Mouse (Mus musculus): Measurements from ENCODE around the gene Ccdc51. TPM values are rescaled to one million over a fixed set of nuclear protein-coding genes. Genes with fewer than 3 reads are reported as not detected.

The Ccdc51 gene
- 14.0 and 15.4 TPM in 2 replicates for polyA plus RNA-seq (2014; fragmentation: Nextera tagmentation; extraction: Ambion mirVana)

DNA sequence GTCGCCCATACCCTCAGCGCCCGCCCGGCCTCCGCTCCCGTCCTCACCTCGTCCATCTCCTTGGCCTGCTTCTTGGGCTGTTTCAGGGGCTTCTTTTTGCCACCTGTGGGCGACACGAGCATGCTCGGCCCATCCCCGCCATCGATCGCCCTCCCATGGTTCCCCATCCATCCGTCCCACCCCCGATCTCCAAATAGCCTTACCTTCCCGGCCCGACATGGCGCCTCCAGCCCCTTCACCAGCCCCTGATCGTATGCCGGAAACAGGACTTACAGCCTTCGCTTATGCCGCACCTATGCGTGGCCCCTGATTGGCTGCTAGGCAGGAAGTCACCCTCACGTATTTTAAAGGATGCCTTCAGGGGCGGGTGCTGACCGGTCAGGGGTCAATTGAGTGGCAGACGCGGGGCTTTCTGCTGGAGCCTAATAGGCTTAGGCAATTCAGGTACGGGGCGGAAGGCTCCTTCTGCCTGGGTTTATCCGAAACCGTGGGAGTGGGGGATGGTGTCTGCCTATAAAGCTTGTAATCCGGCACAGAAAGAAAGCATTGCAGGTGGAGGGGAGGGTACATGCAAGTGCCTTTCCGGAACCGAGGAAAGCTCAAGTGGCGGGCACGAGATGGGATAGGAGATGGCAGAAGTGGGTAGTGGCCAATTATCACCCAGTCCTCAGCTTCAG is at the start of gene Ccdc51, which contains the start of gene Tma7:
Ccdc51 (plus strand) TSS at position 370 of the 677 bp plus-strand sequence.
Tma7 (minus strand) TSS at position 464 of the 677 bp plus-strand sequence.
- under 1% methylated on average over 37 of the region's 37 CpGs for WGBS
- H3K27ac ChIP-seq (replicated peaks; ENCODE audit: low read depth, low read length) = peak within 1 kb of the TSS; percentile 66
- H3K4me3 ChIP-seq (replicated peaks; ENCODE audit: low read depth, low read length) = peak within 1 kb of the TSS; percentile 80
- peak; percentile 91 for DNase-seq
- peak; percentile 96 for ATAC-seq (ENCODE audit: low FRiP score, low TSS enrichment)
- no peaks in the 10 kb centered on the region for H3K27me3 ChIP-seq (ENCODE audit: control insufficient read depth, insufficient read depth, low read length)
- peak within 1 kb of the TSS; percentile 86 for H3K9ac ChIP-seq (replicated peaks; ENCODE audit: low read length)
- peak within 1 kb of the TSS; percentile 89 for H3K4me2 ChIP-seq (ENCODE audit: low read length)
- H3K9me3 ChIP-seq (ENCODE audit: control insufficient read depth, low read length) = no peaks in the 10 kb centered on the region
- H3K36me3 ChIP-seq (ENCODE audit: control insufficient read depth, insufficient read depth, low read length) = peaks cover 12% of the 10 kb centered on the region; the same call in 1 of the 2 replicates
- peaks cover 15% of the 10 kb centered on the region for H3K4me1 ChIP-seq (ENCODE audit: control insufficient read depth, insufficient read depth, low read length)

DNA sequence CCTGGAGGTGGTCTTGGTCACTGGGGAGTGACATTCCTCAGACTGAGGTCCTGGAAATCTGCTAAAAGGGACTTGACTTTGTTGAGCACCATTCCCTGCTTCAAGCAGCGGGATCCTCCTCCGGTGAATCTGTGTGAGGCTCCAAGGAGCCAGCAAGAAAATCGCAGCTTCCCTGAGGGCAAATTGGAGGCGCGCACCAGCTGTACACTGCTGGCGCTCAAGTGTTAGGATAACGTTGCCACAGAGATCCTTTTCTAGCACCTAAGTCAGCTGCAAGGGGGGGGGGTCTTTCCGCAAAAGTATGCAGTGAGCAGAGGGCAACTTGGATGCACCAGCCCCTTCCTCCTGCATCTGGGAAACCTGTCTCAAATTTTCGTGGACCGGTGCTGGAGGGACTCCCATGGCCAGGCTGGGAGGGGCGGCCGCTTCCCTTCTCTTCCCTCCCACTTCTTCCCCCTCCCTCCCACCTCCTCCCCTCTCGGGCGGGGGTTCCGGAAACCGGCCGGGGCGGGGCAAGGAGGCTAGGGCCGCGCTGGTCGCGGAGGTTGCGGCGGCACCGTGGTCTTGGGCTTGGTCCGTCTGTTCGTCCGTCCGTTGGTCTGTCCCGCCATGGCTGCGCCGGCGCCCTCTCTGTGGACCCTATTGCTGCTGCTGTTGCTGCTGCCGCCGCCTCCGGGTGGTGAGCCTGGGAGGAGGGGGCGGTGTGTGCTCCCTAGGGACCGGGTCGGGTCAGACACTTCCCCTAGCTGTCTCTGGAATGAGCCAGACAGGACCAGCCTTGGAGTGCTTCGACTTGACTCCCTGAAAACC is 44.0 kb upstream of the Ccdc51 start, which contains the start of gene Shisa5:
Shisa5 (plus strand) TSS at position 480 of the 810 bp plus-strand sequence.
- Histone ChIP-seq H3K36me3 (ENCODE audit: control insufficient read depth, insufficient read depth, low read length) (no peaks in the 10 kb centered on the region), H3K4me1 (ENCODE audit: control insufficient read depth, insufficient read depth, low read length) (no peaks in the 10 kb centered on the region; the same call in 1 of the 2 replicates), H3K27ac (replicated peaks; ENCODE audit: low read depth, low read length) (no peak within 1 kb of the TSS), H3K4me3 (replicated peaks; ENCODE audit: low read depth, low read length) (peak within 1 kb of the TSS; percentile 51), H3K9ac (replicated peaks; ENCODE audit: low read length) (peak within 1 kb of the TSS; percentile 56), H3K27me3 (ENCODE audit: control insufficient read depth, insufficient read depth, low read length) (no peaks in the 10 kb centered on the region), H3K9me3 (ENCODE audit: control insufficient read depth, low read length) (no peaks in the 10 kb centered on the region), H3K4me2 (ENCODE audit: low read length) (peak within 1 kb of the TSS; percentile 87)
- ATAC-seq (ENCODE audit: low FRiP score, low TSS enrichment) (peak; percentile 53; the same call in 1 of the 2 replicates), DNase-seq (peak; percentile 71)
- WGBS = under 1% methylated on average over 40 of the region's 40 CpGs

DNA sequence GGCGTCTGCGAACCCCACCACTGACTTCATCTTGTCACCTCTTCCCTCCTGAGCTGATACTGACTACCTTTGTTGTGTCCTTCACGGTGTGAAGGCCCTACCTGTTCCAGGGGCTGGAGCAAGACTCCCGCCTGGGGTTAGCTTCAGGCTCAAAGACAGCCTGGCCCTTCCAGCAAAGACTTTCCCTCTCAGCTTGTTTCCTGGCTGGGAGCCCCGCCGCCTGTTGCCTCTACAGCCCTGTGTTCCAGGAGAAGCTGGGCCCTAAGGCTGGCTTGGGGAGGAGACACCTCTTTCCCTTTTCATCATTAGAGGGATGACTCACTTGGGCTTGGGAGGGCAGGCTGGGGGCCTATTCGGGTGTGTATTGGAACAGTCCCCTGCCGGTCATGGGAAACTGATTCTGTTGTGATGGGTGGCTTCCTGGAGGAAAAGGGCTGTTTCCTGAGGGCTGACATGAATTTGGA is 43.4 kb upstream of the Ccdc51 start:
- Histone ChIP-seq H3K27me3 (ENCODE audit: control insufficient read depth, insufficient read depth, low read length) (no peaks in the 10 kb centered on the region), H3K4me2 (ENCODE audit: low read length) (peak overlapping the region; percentile 87), H3K9me3 (ENCODE audit: control insufficient read depth, low read length) (no peaks in the 10 kb centered on the region), H3K4me3 (replicated peaks; ENCODE audit: low read depth, low read length) (peak overlapping the region; percentile 51), H3K9ac (replicated peaks; ENCODE audit: low read length) (peak overlapping the region; percentile 56), H3K27ac (replicated peaks; ENCODE audit: low read depth, low read length) (no peak overlapping the region), H3K4me1 (ENCODE audit: control insufficient read depth, insufficient read depth, low read length) (no peaks in the 10 kb centered on the region; the same call in 1 of the 2 replicates), H3K36me3 (ENCODE audit: control insufficient read depth, insufficient read depth, low read length) (no peaks in the 10 kb centered on the region)
- DNase-seq (peak; percentile 9), ATAC-seq (ENCODE audit: low FRiP score, low TSS enrichment) (no peak)
- WGBS = 19% methylated on average over 8 of the region's 8 CpGs

DNA sequence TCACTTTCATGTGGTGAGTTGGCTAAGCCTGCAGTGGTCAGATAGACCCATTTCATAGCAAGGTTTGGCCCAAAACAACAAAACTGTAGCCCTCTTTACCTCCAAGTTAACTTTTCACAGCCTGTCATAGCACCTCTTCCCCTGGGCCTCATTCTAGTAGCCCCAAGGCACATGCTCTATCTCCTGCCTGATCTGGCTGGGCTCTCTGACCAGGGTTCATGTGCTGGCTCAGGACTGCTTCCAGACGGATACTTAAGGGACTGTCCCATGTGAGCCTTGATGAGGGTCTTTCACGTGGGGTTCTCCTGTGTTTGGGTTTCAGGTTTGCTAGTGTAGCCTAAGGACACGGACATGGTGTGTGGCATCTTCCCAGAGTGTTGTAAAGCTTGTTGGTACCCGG is 42.6 kb upstream of the Ccdc51 start:
- no peak overlapping the region for H3K9ac ChIP-seq (replicated peaks; ENCODE audit: low read length)

DNA sequence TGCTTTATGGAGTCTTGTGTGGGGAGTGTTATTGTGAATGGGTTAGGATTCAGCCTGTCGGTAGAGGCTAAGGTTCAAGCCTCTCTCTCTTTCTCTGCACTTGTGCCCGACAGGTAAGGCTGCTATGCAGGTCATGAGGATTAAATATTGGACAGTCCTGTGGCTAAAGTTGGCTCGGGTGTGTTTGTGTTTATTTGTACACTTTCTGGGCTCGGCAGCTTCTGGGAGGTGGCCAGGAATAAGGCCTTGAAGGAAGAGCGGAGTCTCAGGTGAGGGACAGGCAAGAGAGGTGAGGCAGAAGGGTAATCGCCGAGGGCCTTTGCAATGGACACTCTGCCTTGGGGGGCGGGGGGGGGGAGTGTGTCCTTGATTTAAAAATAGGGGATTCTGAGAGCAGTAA is 42.1 kb upstream of the Ccdc51 start:
- 85% methylated on average over 8 of the region's 8 CpGs for WGBS
- no peaks in the 10 kb centered on the region for H3K36me3 ChIP-seq (ENCODE audit: control insufficient read depth, insufficient read depth, low read length)
- H3K27me3 ChIP-seq (ENCODE audit: control insufficient read depth, insufficient read depth, low read length) = no peaks in the 10 kb centered on the region
- DNase-seq (no peak), ATAC-seq (ENCODE audit: low FRiP score, low TSS enrichment) (no peak)
- H3K9ac ChIP-seq (replicated peaks; ENCODE audit: low read length) = no peak overlapping the region
- no peaks in the 10 kb centered on the region; the same call in 1 of the 2 replicates for H3K4me1 ChIP-seq (ENCODE audit: control insufficient read depth, insufficient read depth, low read length)
- H3K4me3 ChIP-seq (replicated peaks; ENCODE audit: low read depth, low read length) = no peak overlapping the region
- no peak overlapping the region for H3K4me2 ChIP-seq (ENCODE audit: low read length)
- no peaks in the 10 kb centered on the region for H3K9me3 ChIP-seq (ENCODE audit: control insufficient read depth, low read length)
- H3K27ac ChIP-seq (replicated peaks; ENCODE audit: low read depth, low read length) = no peak overlapping the region

More for the DNA sequence above, 42.6 kb upstream of the Ccdc51 start:
- H3K27ac ChIP-seq (replicated peaks; ENCODE audit: low read depth, low read length) = no peak overlapping the region
- H3K27me3 ChIP-seq (ENCODE audit: control insufficient read depth, insufficient read depth, low read length) = no peaks in the 10 kb centered on the region
- no peaks in the 10 kb centered on the region; the same call in 1 of the 2 replicates for H3K4me1 ChIP-seq (ENCODE audit: control insufficient read depth, insufficient read depth, low read length)
- H3K4me2 ChIP-seq (ENCODE audit: low read length) = no peak overlapping the region; the same call in 1 of the 2 replicates
- WGBS = 84% methylated on average over 4 of the region's 4 CpGs
- no peak overlapping the region for H3K4me3 ChIP-seq (replicated peaks; ENCODE audit: low read depth, low read length)
- ATAC-seq (ENCODE audit: low FRiP score, low TSS enrichment) (no peak), DNase-seq (no peak)
- no peaks in the 10 kb centered on the region for H3K36me3 ChIP-seq (ENCODE audit: control insufficient read depth, insufficient read depth, low read length)
- no peaks in the 10 kb centered on the region for H3K9me3 ChIP-seq (ENCODE audit: control insufficient read depth, low read length)

DNA sequence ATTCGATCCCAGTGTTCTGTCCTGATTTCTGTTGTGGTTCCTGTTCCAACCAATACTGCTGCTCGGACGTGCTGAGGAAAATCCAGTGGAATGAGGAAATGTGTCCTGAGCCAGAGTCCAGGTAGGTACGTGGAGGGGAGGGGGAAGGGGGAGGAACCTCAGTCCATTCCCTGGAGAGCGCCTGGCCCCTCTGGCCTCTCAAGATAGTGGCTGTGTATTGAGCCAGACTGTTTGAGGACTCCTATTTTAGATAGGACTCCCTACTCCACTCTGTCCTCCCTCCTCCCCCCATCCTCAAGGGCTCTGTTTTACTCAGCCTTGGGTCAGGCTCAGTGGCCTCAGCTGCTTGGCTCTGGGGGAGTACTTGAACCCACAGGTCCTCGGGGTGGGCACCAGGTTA is 41.4 kb upstream of the Ccdc51 start:
- ATAC-seq (ENCODE audit: low FRiP score, low TSS enrichment) (no peak), DNase-seq (no peak)
- no peaks in the 10 kb centered on the region for H3K9me3 ChIP-seq (ENCODE audit: control insufficient read depth, low read length)
- 73% methylated on average over 6 of the region's 6 CpGs for WGBS
- no peak overlapping the region for H3K4me2 ChIP-seq (ENCODE audit: low read length)
- no peak overlapping the region for H3K4me3 ChIP-seq (replicated peaks; ENCODE audit: low read depth, low read length)
- no peak overlapping the region for H3K9ac ChIP-seq (replicated peaks; ENCODE audit: low read length)
- no peak overlapping the region for H3K27ac ChIP-seq (replicated peaks; ENCODE audit: low read depth, low read length)
- no peaks in the 10 kb centered on the region; the same call in 1 of the 2 replicates for H3K4me1 ChIP-seq (ENCODE audit: control insufficient read depth, insufficient read depth, low read length)
- H3K36me3 ChIP-seq (ENCODE audit: control insufficient read depth, insufficient read depth, low read length) = no peaks in the 10 kb centered on the region
- no peaks in the 10 kb centered on the region for H3K27me3 ChIP-seq (ENCODE audit: control insufficient read depth, insufficient read depth, low read length)

DNA sequence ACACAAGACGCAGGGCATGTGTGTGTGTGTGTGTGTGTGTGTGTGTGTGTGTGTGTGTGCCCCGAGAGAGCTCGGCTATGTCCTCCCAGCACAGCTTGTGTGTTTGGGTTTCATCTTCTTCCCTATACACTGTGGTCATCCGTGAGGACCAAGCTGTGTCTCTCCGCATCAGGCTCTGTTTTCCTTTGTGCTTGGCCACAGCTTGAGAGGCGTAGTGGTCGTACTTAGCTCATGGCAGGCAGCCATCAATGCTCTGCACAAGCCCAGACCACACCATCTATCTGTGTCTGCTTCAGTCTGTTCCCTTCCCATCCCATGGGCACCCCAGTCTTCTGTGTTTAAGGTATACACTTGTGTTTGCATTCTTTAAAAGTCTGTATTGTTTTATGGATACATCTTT is 40.9 kb upstream of the Ccdc51 start:
- Histone ChIP-seq H3K9ac (replicated peaks; ENCODE audit: low read length) (no peak overlapping the region), H3K4me1 (ENCODE audit: control insufficient read depth, insufficient read depth, low read length) (no peaks in the 10 kb centered on the region; the same call in 1 of the 2 replicates), H3K4me3 (replicated peaks; ENCODE audit: low read depth, low read length) (no peak overlapping the region), H3K27ac (replicated peaks; ENCODE audit: low read depth, low read length) (no peak overlapping the region), H3K36me3 (ENCODE audit: control insufficient read depth, insufficient read depth, low read length) (no peaks in the 10 kb centered on the region), H3K9me3 (ENCODE audit: control insufficient read depth, low read length) (no peaks in the 10 kb centered on the region), H3K27me3 (ENCODE audit: control insufficient read depth, insufficient read depth, low read length) (no peaks in the 10 kb centered on the region), H3K4me2 (ENCODE audit: low read length) (no peak overlapping the region)
- WGBS = 76% methylated on average over 7 of the region's 7 CpGs
- DNase-seq (no peak), ATAC-seq (ENCODE audit: low FRiP score, low TSS enrichment) (no peak)

DNA sequence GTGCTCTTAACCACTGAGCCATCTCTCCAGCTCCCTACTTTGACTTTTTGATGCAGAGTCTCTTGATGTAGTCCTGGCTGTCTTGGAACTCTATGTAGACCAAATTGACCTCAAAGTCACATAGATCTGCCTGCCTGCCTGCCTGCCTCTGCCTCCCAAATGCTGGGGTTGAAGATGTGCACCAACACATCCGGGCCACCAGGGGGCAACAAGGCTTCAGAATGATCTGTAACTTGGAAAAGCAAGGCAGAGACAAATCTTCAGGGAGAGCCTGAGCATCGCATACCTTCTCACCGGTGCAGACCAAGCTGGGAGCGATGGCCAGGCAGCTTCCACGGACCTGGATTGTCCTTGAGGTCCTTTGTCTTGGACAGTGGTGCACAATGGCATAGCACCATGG is 36.0 kb upstream of the Ccdc51 start:
- H3K36me3 ChIP-seq (ENCODE audit: control insufficient read depth, insufficient read depth, low read length) = no peaks in the 10 kb centered on the region
- H3K27me3 ChIP-seq (ENCODE audit: control insufficient read depth, insufficient read depth, low read length) = no peaks in the 10 kb centered on the region
- ATAC-seq (ENCODE audit: low FRiP score, low TSS enrichment) (no peak), DNase-seq (peak; percentile 58)
- no peaks in the 10 kb centered on the region for H3K4me1 ChIP-seq (ENCODE audit: control insufficient read depth, insufficient read depth, low read length)
- no peak overlapping the region for H3K4me2 ChIP-seq (ENCODE audit: low read length)
- no peaks in the 10 kb centered on the region for H3K9me3 ChIP-seq (ENCODE audit: control insufficient read depth, low read length)
- H3K27ac ChIP-seq (replicated peaks; ENCODE audit: low read depth, low read length) = no peak overlapping the region
- 31% methylated on average over 5 of the region's 5 CpGs for WGBS
- H3K9ac ChIP-seq (replicated peaks; ENCODE audit: low read length) = no peak overlapping the region
- no peak overlapping the region for H3K4me3 ChIP-seq (replicated peaks; ENCODE audit: low read depth, low read length)
